Mouse (Mus musculus) CH12.LX (cell line): ENCODE measurements around the gene Tmem176b.

Source experiments
- CTCF ChIP-seq, 2 experiments: IDR thresholded peaks in 1 of 2; conservative IDR thresholded peaks in 1 of 2; 2 replicates each; pipeline ENCODE4 v1.5.1; 2011 to 2012; ENCODE audit warnings: low read depth in 2 of 2, low read length in 2 of 2, improper control_type of control experiment in 1 of 2, inconsistent platforms in 1 of 2, mild to moderate bottlenecking in 1 of 2, moderate library complexity in 1 of 2
- EP300 ChIP-seq: IDR thresholded peaks from 2 replicates; pipeline ENCODE4 v1.6.1; 2011; ENCODE audit warnings: low read length, improper control_type of control experiment
- MEF2A ChIP-seq: IDR thresholded peaks from 2 replicates; pipeline ENCODE4 v1.6.1; 2014; ENCODE audit warnings: low read depth, mild to moderate bottlenecking, inconsistent platforms, low read length, improper control_type of control experiment, borderline replicate concordance
- POLR2A ChIP-seq: IDR thresholded peaks from 2 replicates; pipeline ENCODE4 v1.6.1; 2011; ENCODE audit warnings: low read depth, mild to moderate bottlenecking, improper control_type of control experiment, low read length
- ZNF384 ChIP-seq: IDR thresholded peaks from 2 replicates; pipeline ENCODE4 v1.6.1; 2012; ENCODE audit warnings: low read depth, low read length, improper control_type of control experiment, inconsistent platforms

- TF ChIP-seq CTCF (conservative IDR thresholded peaks at IDR 0.05 in 1 of 2, IDR thresholded peaks at IDR 0.05 in 1 of 2; ENCODE audit: low read depth in 2 of 2, low read length in 2 of 2): no peak
- no peak for TF ChIP-seq EP300
- no peak for TF ChIP-seq ZNF384
- TF ChIP-seq POLR2A: no peak
- no peak for TF ChIP-seq MEF2A
Measured at GRCm38 (mm10) chr6:48837516-48837915, 3.8 kb downstream of the Tmem176b start.
